Mouse (Mus musculus): ENCODE results near the gene Fbxo21. TPM values are rescaled to one million over a fixed set of nuclear protein-coding genes. Genes with fewer than 3 reads are reported as not detected.
A peak's percentile ranks its signal among the peaks of the same experiment; 100 is the strongest.

The Fbxo21 gene
- total RNA-seq, 2 experiments from 2014 or later: 4.1 to 6.9 TPM

GRCm38 (mm10) chr5:117977501-117978158, 1.1 kb downstream of the Fbxo21 start:
- no peak for ATAC-seq (replicated peaks; ENCODE audit: low FRiP score, low TSS enrichment, poor library complexity, severe bottlenecking)

- ATAC-seq (replicated peaks; ENCODE audit: low FRiP score, low TSS enrichment, poor library complexity, severe bottlenecking): no peak
These were observed 1.7 kb downstream of the Fbxo21 start for GRCm38 (mm10) chr5:117978159-117978697.

GRCm38 (mm10) chr5:117979082-117979481, 2.6 kb downstream of the Fbxo21 start:
- ATAC-seq (replicated peaks; ENCODE audit: low FRiP score, low TSS enrichment, poor library complexity, severe bottlenecking): no peak

- no peak for ATAC-seq (replicated peaks; ENCODE audit: low FRiP score, low TSS enrichment, poor library complexity, severe bottlenecking)
These were observed 4.4 kb downstream of the Fbxo21 start for GRCm38 (mm10) chr5:117980921-117981320.

- no peak for ATAC-seq (replicated peaks; ENCODE audit: low FRiP score, low TSS enrichment, poor library complexity, severe bottlenecking)
These were observed 5.4 kb downstream of the Fbxo21 start for GRCm38 (mm10) chr5:117981943-117982342.

GRCm38 (mm10) chr5:117986327-117986726, 9.8 kb downstream of the Fbxo21 start:
- no peak for ATAC-seq (replicated peaks; ENCODE audit: low FRiP score, low TSS enrichment, poor library complexity, severe bottlenecking)

- no peak for ATAC-seq (replicated peaks; ENCODE audit: low FRiP score, low TSS enrichment, poor library complexity, severe bottlenecking)
These were observed 11.4 kb downstream of the Fbxo21 start for GRCm38 (mm10) chr5:117987891-117988290.

GRCm38 (mm10) chr5:117988367-117988766, 11.8 kb downstream of the Fbxo21 start:
- ATAC-seq (replicated peaks; ENCODE audit: low FRiP score, low TSS enrichment, poor library complexity, severe bottlenecking): no peak

- no peak for ATAC-seq (replicated peaks; ENCODE audit: low FRiP score, low TSS enrichment, poor library complexity, severe bottlenecking)
These were observed 13.2 kb downstream of the Fbxo21 start for GRCm38 (mm10) chr5:117989773-117990172.

GRCm38 (mm10) chr5:117990957-117991356, 14.4 kb downstream of the Fbxo21 start:
- no peak for ATAC-seq (replicated peaks; ENCODE audit: low FRiP score, low TSS enrichment, poor library complexity, severe bottlenecking)

- no peak for ATAC-seq (replicated peaks; ENCODE audit: low FRiP score, low TSS enrichment, poor library complexity, severe bottlenecking)
These were observed 17.0 kb downstream of the Fbxo21 start for GRCm38 (mm10) chr5:117993550-117993949.

- no peak for ATAC-seq (replicated peaks; ENCODE audit: low FRiP score, low TSS enrichment, poor library complexity, severe bottlenecking)
These were observed 18.9 kb downstream of the Fbxo21 start for GRCm38 (mm10) chr5:117995372-117995901.

- ATAC-seq (replicated peaks; ENCODE audit: low FRiP score, low TSS enrichment, poor library complexity, severe bottlenecking): no peak
These were observed 19.4 kb downstream of the Fbxo21 start for GRCm38 (mm10) chr5:117995911-117996310.

GRCm38 (mm10) chr5:117996581-117996980, 20.1 kb downstream of the Fbxo21 start:
- no peak for ATAC-seq (replicated peaks; ENCODE audit: low FRiP score, low TSS enrichment, poor library complexity, severe bottlenecking)

GRCm38 (mm10) chr5:117997434-117997970, 21.0 kb downstream of the Fbxo21 start:
- no peak for ATAC-seq (replicated peaks; ENCODE audit: low FRiP score, low TSS enrichment, poor library complexity, severe bottlenecking)

- ATAC-seq (replicated peaks; ENCODE audit: low FRiP score, low TSS enrichment, poor library complexity, severe bottlenecking): no peak
These were observed 22.5 kb downstream of the Fbxo21 start for GRCm38 (mm10) chr5:117999061-117999460.

GRCm38 (mm10) chr5:117999584-117999983, 23.1 kb downstream of the Fbxo21 start:
- no peak for ATAC-seq (replicated peaks; ENCODE audit: low FRiP score, low TSS enrichment, poor library complexity, severe bottlenecking)

GRCm38 (mm10) chr5:118002059-118002458, 25.5 kb downstream of the Fbxo21 start:
- ATAC-seq (replicated peaks; ENCODE audit: low FRiP score, low TSS enrichment, poor library complexity, severe bottlenecking): peak; percentile 68

GRCm38 (mm10) chr5:118004619-118005018, 28.1 kb downstream of the Fbxo21 start:
- peak; percentile 60 for ATAC-seq (replicated peaks; ENCODE audit: low FRiP score, low TSS enrichment, poor library complexity, severe bottlenecking)

GRCm38 (mm10) chr5:118005728-118006127, 29.2 kb downstream of the Fbxo21 start:
- ATAC-seq (replicated peaks; ENCODE audit: low FRiP score, low TSS enrichment, poor library complexity, severe bottlenecking): no peak

- ATAC-seq (replicated peaks; ENCODE audit: low FRiP score, low TSS enrichment, poor library complexity, severe bottlenecking): no peak
These were observed 31.8 kb downstream of the Fbxo21 start for GRCm38 (mm10) chr5:118008344-118008743.

All from megakaryocyte-erythroid progenitor cell, adult 5-6 weeks (primary cell).